Mouse (Mus musculus) gonadal fat pad, adult 2 months (tissue): ENCODE results near the gene Actr10. TPM values are rescaled to one million over a fixed set of nuclear protein-coding genes. Genes with fewer than 3 reads are reported as not detected.

Experiments
- DNase-seq: peaks from one replicate; pipeline ENCODE4 v3.0.0-alpha.2; 2012; ENCODE audit warnings: low read depth
- polyA plus RNA-seq: library from polyadenylated mRNA; depleted of rRNA; stranded (reverse); fragments of >200 nt; gene quantifications from 2 replicates; pipeline ENCODE4 v1.2.3, GENCODE M21; 2012

Gene Actr10
- polyA plus RNA-seq, 1 experiment, result 40.4 TPM

DNA sequence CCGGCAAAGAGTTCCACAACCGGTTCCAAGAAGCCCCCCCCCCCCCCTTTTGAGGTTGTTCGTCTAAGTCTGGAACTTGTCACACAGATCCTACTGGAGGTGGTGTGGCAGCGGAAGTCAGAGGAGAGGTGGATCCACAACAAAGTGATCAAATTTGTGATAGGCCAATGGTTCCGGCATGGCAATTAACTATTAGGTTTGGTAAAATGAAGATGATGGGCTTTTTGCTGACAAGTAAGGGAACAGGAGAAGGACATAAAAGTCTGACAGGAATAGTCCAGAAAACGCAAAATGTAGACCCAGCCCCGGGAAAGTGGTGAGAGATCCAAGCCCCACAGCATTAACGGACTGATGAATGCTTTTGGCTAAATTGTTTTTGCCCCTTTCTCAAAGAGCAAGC is 29.9 kb downstream of the Actr10 start:
- DNase-seq, result no peak

DNA sequence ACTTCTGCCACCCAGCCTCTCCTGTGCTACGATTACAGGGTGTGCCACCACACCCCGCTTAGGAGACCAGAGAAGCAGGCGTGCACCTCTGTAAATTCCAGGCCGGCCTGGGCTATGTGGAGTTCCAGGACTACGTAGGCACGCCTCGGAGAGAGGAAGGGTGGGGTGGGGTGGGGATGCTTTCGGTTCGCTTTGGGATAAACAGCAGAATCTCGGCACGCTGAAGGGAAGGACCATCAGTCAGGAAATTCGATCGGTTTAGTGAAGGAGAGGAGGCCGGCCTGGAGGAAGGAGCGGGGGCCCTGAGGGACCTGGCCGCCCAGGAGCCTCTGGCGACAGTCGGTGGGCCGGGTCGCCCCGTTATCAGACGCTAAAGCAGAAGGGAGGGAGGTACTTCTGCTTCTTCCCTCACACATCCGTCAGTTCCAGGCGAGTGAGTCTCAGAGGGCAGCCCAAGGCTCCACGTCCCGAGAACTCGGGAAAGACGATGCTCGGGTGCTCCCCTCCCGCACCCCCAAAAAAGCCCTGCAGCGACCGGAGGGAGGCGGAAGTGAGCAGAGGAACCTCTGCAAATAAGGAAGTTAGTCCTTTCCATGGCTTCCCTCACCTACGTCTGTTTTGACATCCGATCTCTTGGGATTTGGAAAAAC is 30.6 kb downstream of the Actr10 start:
- no peak for DNase-seq

DNA sequence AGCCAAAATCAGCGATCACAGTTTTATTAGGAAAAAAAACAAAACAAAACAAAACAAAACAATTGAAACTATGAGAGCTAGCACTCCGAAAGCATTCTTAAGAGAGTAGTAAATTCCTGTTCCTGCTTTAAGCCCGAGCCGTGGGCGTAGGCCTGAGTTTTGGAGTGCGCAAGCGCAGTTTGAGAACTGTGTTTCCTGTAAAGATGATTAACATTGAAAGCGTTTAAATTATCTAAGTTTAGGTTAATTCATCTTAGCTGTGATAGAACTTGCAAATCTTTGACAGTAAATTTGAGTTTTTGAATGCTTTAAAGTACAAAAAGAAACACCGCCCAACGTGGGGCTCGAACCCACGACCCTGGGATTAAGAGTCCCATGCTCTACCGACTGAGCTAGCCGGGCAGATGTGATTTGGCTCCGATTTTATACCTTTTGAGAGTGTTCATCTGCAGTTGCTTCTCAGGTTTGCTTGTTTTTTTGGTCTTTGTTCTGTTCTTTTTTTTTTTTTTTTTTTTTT is 31.2 kb downstream of the Actr10 start:
- DNase-seq, result no peak

DNA sequence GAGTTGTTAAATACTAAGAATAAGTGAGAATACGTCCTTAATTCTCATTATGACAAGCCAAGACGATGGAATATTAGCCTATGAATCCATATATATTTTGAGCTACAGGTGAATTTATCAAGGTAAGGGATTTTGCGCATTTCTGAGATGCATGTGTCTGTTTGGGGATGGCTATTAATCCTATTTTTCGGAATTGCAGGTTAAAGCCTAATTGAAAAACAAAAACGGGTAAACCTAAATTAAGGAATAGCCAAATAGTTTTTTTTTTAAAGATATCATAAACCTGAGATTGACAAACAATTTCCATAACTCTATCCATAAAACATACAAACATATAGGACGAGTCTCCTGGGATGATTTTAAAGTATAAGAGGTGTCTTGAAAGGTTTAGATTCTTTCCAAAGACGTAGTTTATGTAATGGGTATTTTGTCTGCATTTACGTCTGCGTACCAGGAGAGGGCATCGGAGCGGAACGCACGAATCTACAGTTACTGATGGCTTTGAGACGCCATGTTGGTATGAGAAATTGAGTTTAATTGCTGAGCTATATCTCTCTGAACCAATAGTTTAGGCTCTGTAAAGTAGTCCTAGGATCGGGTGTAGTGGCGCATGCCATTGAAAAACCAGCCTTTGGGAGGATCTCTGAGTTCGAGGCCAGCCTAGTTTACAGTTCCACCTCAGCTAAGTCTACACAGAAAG is 32.0 kb downstream of the Actr10 start:
- DNase-seq, result no peak

DNA sequence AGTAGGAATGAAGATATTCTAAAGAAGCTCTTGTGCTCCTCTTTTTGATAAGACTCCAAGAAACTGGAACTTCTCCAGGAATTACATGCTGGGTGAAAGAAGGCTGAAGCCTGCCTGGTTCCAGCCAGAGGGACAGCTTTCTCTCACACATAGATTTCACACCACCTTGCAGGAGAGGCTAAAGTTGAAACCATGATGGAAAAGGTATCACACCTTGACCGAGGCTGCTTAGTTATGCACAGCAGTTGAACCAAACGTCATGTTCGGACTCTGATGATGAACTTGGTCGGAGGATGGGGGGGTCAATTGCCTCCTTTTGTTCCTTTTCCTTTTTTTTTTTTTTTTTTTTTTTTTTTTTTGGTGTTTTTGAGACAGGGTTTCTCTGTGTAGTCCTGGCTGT is 36.2 kb downstream of the Actr10 start:
- no peak for DNase-seq

DNA sequence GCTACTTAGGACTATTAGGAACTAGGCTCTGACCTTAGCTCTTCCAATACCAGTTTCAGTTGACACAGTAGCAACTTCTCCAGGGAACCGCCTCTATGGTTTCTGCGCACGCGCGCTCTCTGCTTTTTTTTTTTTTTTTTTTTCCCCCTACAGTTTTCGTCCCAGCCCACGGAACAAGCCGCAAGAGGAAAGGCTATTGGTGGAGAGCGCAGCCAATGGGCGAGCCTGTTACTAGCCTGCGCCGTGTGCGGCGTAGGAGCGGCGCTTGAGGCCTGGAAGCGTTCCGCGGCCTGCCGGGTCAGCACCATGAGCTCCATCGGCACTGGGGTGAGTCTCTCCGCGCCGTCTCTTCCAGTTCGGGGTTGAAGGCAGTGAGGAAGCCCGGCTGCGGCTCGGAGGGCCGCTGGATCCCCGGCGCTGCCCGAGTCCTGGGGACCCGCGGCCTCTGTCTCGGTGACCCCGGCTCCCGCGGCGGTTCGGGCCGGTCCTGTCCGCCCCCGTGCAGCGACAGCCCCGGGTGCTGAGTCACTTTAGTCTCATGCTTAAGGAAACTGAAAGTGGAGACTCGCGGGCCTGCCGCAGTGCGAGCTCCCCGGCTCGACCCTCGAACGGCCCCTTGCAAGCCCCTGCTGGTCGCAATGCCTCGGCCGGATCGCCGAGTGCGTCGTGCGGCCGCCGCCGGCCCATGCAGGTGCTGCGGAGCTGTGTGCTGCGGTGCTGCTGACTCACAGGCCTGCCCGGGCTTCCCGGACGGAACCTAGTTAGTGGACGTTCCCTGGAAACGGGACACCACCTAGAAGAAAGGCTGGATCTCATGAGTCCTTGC is 37.0 kb downstream of the Actr10 start, which contains the start of gene Psma3:
Gene Psma3, plus strand, starts transcription at position 181 of the 826 bp plus-strand sequence.
- DNase-seq, result peak; percentile 76

DNA sequence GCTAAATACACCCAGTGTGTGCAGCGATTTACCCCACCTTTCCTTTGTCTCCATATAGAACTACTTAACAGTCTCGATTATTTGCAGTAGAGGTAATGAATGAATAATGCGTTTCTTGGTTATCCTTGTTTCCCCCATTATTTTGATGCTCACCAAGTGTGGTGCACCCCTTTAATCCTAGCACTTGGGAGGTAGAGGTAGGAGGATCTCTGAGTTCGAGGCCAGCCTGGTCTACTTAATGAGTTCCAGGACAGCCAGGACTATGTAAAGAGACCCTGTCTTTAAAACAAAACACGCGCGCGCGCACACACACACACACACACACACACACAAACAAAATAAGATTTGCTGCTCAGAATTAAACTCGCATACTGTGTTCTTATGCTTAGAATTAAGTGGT is 37.7 kb downstream of the Actr10 start:
- DNase-seq, result no peak

DNA sequence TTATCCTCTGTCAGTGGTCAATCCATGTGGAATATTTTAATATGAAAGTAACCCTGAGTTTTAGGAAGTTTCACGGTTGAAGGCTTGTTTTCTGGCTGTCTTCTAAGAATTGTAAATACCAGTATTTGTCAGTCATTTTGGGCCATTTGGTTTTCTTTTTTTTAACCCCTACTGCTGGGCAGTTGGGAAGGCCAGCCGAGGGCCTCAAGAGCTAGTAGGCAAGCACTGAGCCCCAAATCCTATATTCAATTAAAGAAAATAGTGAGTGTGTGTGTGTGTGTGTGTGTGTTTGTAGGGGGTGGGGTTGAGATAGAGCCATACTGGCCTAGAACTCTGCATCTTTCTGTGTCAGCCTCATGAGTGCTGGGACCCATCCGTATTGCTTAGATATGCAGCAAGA is 38.2 kb downstream of the Actr10 start:
- DNase-seq, result no peak

DNA sequence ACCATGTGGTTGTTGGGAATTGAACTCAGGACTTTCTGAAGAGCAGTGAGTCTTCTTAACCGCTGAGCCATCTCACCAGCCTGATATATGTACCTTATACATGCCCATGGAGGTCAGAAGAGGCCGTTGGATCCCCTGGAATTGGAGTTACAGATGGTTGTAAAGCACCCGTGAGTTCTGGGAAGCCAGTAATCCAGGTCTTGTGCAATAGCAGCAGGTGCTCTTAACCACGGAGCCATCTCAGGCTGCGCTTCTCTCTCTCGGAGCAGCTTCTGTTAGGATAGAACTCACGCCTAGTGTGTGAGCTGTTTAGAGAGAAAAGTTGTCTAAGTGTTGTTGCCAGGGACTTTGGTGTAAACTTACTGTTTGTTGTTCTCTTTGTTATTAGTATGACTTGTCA is 40.7 kb downstream of the Actr10 start:
- no peak for DNase-seq

DNA sequence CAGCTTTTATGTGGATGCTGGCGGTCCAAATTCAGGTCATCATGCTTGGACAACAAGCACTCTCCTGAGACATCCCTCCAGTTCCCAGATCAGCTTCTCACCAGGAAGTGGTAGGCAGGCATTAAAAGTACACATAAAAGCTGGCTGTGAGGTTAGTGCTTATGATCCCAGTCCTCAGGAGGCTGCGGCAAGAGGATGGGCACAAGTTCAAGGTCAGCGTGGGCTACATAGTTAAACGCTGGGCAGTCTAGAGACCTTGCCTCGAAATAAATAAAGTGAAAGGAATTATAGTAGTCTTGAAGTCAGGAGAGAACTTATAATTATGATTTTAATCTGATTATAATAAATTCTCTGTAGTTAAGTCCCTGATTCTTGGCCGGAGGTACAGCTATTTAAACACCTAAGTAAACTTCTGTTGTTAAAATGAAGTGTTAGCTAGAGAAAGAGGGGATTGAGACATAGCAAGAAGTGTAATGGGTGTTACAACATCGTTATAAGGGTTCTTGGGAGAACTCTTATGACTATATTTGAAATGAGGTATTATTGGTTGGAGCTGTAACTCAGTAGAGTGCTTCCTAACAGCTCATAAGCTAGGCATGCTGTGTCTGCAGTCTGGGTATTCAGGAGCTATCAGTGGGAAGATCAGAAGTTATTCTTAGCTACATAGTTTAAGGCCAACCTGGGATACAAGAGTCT is 47.3 kb downstream of the Actr10 start:
- no peak for DNase-seq

DNA sequence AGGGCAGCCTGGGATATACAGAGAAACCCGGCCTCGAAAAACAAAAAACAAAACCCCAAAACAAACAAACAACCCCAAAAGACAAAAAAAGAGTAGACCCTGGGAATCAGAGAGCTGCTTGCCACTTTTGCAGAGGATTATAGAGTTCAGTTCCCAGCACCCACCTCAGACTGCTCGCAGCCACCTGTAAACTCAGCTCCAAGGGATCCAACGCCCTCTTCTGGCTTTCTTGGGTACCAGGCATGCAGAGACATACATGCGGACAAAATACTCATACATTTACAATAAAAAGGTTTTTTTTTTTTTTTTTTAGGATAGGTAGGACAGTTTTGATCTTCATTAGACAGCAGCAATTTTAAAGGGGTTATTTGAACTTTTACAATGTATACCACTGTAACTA is 59.6 kb downstream of the Actr10 start:
- no peak for DNase-seq

DNA sequence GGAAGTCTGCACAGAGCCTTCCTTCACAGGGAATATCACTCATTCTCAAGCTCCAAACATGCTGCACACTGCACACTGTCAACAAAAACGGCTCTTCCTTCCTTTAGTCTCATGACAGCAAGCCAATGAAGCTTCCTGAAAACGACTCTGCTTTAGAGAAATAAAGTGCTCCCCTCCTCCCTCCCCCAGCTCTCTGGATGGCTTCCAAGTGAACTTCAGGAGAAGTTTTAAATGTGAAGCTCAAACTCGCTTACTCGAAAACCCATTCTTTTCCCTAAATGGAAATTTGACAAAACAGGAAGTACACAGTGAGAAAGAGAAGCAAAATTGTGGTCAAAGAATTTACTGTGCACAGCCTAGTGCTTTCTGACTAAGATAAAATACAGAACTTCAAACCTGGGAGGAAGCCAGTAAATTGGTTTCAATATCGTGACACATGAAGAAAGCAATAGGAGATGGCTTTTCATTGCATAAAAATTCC is 61.8 kb downstream of the Actr10 start:
- no peak for DNase-seq

DNA sequence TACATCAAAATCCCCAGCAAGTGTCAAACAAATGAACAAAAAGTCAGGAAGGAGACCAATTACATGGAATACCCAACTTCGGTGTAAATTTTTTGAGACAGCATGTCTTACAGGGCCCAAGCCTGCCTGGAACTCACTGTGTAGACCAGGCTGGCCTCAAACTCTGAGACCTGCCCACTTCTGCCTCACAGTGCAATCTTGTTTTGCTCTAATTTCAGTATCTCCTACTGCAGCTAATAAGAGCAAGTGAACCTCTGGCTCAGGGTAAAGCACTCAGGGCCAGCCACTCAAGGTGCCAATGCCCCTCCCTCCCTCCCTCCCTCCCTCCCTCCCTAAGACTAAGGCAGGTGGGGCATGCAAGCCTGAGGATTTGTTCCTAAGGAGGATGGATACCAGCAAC is 62.7 kb downstream of the Actr10 start:
- DNase-seq, result no peak

DNA sequence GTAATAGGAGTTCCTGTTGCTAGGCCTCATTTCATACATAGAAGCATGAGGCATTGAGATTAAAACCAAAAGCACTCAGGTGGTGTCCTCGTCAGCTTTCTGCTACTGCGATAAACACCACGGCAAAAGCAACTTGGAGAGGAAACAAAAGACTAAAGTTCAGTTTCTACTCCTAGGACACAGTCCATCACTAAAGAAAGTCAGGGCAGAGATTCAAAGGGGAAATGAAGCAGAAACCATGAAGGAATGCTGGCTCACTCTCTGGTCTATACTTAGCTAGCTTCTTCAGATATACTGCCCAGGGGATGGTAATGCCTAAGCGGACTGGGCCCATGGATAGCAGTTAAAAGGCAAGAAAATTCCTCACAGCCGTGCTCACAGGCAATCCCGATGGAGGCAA is 63.8 kb downstream of the Actr10 start:
- no peak for DNase-seq

DNA sequence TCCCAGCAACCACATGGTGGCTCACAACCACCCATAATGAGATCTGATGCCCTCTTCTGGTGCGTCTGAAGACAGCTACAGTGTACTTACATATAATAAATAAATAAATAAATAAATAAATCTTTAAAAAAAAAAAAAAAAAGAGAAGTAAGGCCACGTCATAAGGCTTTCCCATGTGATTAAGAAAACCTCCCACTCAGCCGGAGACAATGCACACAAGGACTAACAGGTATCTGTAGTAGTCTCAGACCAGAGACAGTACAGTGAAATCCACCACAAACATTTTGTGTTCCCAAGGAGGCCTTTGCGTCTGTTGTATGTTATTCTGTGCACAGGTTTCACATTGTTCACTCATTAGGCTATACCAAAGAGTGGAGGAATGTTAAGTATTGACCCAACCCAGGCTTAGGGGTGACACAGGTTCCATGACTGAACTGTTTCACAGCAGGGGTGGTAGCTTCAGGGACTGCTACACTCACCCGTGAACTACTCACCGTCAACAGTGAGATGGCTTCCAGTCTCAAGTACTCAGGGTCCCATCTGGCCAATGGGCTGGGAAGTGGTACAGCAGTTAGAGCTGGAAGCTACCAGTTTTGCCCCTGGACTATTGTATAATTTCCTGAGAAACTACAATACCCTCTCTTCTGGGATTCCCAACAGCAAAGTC is 66.2 kb downstream of the Actr10 start:
- DNase-seq, result no peak

DNA sequence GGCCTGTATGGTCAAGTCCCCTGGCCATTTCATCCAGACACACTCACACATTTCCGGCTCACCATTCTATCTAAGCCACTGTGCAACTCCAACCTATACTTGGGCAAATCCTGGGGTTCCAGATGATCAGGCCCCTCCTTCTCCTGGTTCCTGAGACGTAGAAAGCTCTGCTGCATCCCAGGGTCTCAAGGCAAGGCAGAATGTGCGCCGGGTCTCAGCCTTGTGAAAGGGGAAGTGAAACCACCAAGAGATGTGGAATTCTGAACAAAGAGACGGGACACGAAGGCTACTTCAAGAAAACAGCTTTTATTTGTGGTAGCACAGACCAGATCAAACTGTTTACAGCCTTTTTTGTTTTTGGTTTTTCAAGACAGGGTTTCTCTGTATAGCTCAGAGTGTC is 68.5 kb downstream of the Actr10 start:
- DNase-seq, result no peak

DNA sequence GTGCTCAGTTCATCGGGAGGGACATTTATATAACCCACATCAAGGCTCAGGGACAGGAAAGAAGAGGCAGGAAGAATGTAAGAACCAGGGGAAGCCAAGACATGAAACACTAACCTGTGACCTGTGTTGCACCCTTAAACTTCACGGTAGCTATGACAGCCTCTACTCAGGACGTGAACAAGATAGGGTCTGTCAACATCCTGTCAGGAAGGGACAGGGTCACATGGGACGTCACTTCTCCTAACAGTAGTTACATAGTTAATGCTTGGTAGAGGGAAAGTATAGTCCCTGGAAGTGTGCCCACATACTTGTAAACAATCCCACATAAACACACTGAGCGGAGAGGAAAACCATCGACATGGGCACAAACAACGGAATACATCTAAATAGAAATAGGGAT is 69.2 kb downstream of the Actr10 start:
- DNase-seq, result no peak

DNA sequence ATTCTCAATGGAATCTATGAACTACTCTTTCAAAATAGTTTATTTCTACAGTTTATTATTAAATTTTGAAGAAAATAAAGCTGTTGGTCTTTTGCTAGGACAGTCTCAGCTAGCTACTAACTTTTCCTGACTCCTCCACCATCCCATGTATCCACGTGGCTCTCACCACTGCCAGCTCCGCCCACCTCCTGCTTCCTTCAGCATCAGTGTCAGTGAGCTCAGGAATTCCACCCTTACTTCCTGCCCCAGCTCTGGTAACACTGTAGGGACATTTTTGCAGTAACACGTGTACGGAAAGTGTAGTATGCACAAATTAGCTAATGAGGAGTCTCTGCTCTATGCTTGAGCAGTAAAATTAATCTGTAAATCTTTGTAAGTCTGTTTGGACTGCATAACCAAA is 72.1 kb downstream of the Actr10 start:
- DNase-seq, result no peak
